Mouse (Mus musculus) ES-E14 (cell line): ENCODE data around the gene Brpf1. TPM values are rescaled to one million over a fixed set of nuclear protein-coding genes. Genes with fewer than 3 reads are reported as not detected.

Experiments
- DNase-seq: peaks from one replicate; pipeline ENCODE4 v3.0.0-alpha.2; 2013; ENCODE audit warnings: low read depth, low spot score
- H3K27ac ChIP-seq: 2 replicates; pipeline ENCODE4 v1.5.1; 2012; ENCODE audit warnings: low read depth, mild to moderate bottlenecking, low read length, moderate library complexity, mixed read lengths; ENCODE audit not compliant: poor library complexity, insufficient read depth, severe bottlenecking
- H3K36me3 ChIP-seq: 2 replicates; pipeline ENCODE4 v1.6.1; 2012; ENCODE audit warnings: mild to moderate bottlenecking, low read length, moderate library complexity, mixed read lengths; ENCODE audit not compliant: control insufficient read depth, poor library complexity, insufficient read depth, severe bottlenecking
- H3K4me1 ChIP-seq, 2 experiments: fragments of 150-350 bp in 1 of 2; sonication (generic) in 1 of 2; 2 replicates each; pipeline ENCODE4 v1.6.1; 2012; ENCODE audit warnings: low read length in 2 of 2, mild to moderate bottlenecking in 1 of 2, mixed read lengths in 1 of 2; ENCODE audit not compliant: control insufficient read depth in 2 of 2, insufficient read depth in 2 of 2, poor library complexity in 1 of 2
- H3K4me3 ChIP-seq, 2 experiments: fragments of 150-350 bp in 1 of 2; sonication (generic) in 1 of 2; 2 replicates each; pipeline ENCODE4 v1.5.1; 2012; ENCODE audit warnings: low read length in 2 of 2, low read depth in 1 of 2, mild to moderate bottlenecking in 1 of 2, mixed read lengths in 1 of 2; ENCODE audit not compliant: insufficient read depth in 1 of 2, poor library complexity in 1 of 2, severe bottlenecking in 1 of 2
- H3K9ac ChIP-seq: 2 replicates; pipeline ENCODE4 v1.6.1; 2012; ENCODE audit warnings: low read depth, mild to moderate bottlenecking, low read length, mixed read lengths; ENCODE audit not compliant: poor library complexity, insufficient read depth, severe bottlenecking
- H3K9me3 ChIP-seq: fragments of 150-350 bp; sonication (generic); 2 replicates; pipeline ENCODE4 v1.6.1; 2012; ENCODE audit warnings: low read depth, mild to moderate bottlenecking, low read length; ENCODE audit not compliant: control insufficient read depth, insufficient read depth
- CHD2 ChIP-seq: IDR thresholded peaks from 2 replicates; pipeline ENCODE4 v1.6.1; 2014; ENCODE audit warnings: mild to moderate bottlenecking, low read depth, low read length, inconsistent platforms
- HCFC1 ChIP-seq: IDR thresholded peaks from 2 replicates; pipeline ENCODE4 v1.6.1; 2012; ENCODE audit warnings: low read length, inconsistent platforms, borderline replicate concordance; ENCODE audit not compliant: insufficient read depth
- MAFK ChIP-seq: IDR thresholded peaks from 2 replicates; pipeline ENCODE4 v1.6.1; 2014; ENCODE audit warnings: mild to moderate bottlenecking, low read depth, low read length, inconsistent platforms; ENCODE audit not compliant: insufficient read depth
- ZC3H11A ChIP-seq: IDR thresholded peaks from 2 replicates; pipeline ENCODE4 v1.6.1; 2012; ENCODE audit warnings: low read depth, mild to moderate bottlenecking, inconsistent platforms, low read length, borderline replicate concordance
- ZNF384 ChIP-seq: IDR thresholded peaks from 2 replicates; pipeline ENCODE4 v1.6.1; 2012; ENCODE audit warnings: low read depth, low read length, inconsistent platforms
- in situ Hi-C, 2 experiments: fragments of 600-800 bp; cut with MboI; formaldehyde crosslinking; loops; one replicate each; pipeline ENCODE4 v1.15.1; 2025; ENCODE audit warnings: low sequenced_read_pairs in 2 of 2, inconsistent platforms in 1 of 2; ENCODE audit not compliant: unreplicated experiment in 2 of 2
- total RNA-seq: library from RNA; depleted of rRNA; stranded (reverse); fragments of 300-350 nt; gene quantifications from 2 replicates; pipeline ENCODE4 v1.2.3, GENCODE M21; 2012; rRNA removed

The Brpf1 gene
- 38.8 and 43.1 TPM in 2 replicates for total RNA-seq

DNA sequence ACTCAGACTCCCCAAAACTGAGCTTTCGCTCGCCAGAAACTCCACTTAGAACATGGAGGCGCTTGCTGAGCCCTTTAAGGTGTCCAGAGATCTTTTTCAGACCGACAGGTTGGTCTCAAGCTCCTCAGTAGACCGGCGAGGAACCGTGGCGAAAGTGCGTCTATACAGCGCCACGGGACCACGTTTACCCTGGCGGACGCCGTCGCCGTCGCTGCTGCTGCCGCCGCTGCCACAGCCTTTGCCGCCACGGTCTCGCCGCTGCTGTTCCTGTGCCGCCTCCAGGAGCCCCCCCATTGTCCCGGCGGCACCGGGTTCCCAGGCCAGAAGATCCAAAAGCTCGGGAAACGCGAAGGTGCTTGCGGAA, at the start of gene Brpf1:
Gene Brpf1 (plus strand): TSS at position 152 of the 364 bp plus-strand sequence.
- in situ Hi-C loops, result no loop called here
- peak within 1 kb of the TSS; percentile 98 for H3K9ac ChIP-seq
- H3K9me3 ChIP-seq, result no peaks in the 10 kb centered on the region
- peaks cover 10% of the 10 kb centered on the region; the same call in 1 of the 2 replicates for H3K36me3 ChIP-seq
- H3K27ac ChIP-seq, result peak within 1 kb of the TSS; percentile 98
- no peak for DNase-seq
- no peak for TF ChIP-seq MAFK
- peak; percentile 100 for TF ChIP-seq ZC3H11A
- peak; percentile 75; the same call in 1 of the 2 replicates for TF ChIP-seq HCFC1
- H3K4me1 ChIP-seq, result peaks cover 2 to 3% of the 10 kb centered on the region in 2 experiments; a peak in 2 of 4 replicates
- peak within 1 kb of the TSS; percentile 89 to 97 for H3K4me3 ChIP-seq

GRCm38 (mm10) chr6:113261174-113261858, 45.6 kb upstream of the Brpf1 start:
- Histone ChIP-seq H3K4me3 (no peak overlapping the region), H3K36me3 (peaks cover 36% of the 10 kb centered on the region), H3K9me3 (no peaks in the 10 kb centered on the region), H3K4me1 (peaks cover 0 to 2% of the 10 kb centered on the region in 2 experiments; a peak in 1 of 4 replicates), H3K9ac (no peak overlapping the region), H3K27ac (peak overlapping the region; percentile 18; the same call in 1 of the 2 replicates)
- TF ChIP-seq ZC3H11A, result no peak
- TF ChIP-seq ZNF384, result no peak
- TF ChIP-seq MAFK, result no peak
- TF ChIP-seq CHD2, result no peak
- TF ChIP-seq HCFC1, result no peak
- DNase-seq, result no peak
- in situ Hi-C loops, result no loop called here

DNA sequence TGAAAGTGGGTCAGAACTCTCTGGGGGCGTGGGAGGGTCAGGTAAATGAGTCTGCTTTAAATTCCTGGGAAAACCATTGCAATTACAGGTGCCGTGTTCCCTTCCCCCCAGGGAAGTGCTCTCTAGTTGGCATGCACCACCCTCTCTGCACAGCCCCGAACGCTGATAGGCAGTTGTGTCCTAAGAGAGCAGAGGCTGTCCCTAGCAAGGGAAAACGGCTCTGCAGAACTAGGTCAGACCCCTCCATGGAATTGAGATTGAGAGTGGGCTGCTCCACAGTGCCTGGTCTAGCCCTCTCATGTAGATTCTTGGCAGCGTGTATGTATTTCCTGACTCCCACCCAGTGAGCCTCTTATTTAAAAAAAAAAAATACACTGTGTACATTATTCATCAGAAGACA, 43.4 kb upstream of the Brpf1 start:
- TF ChIP-seq CHD2, result no peak
- no peak for TF ChIP-seq ZNF384
- TF ChIP-seq MAFK, result no peak
- Histone ChIP-seq H3K36me3 (peaks cover 34% of the 10 kb centered on the region), H3K4me1 (peaks cover 2 to 13% of the 10 kb centered on the region in 2 experiments; a peak in 3 of 4 replicates), H3K4me3 (no peak overlapping the region), H3K9me3 (no peaks in the 10 kb centered on the region), H3K9ac (no peak overlapping the region), H3K27ac (no peak overlapping the region)
- in situ Hi-C loops, result no loop called here
- no peak for DNase-seq

- no peak for DNase-seq
- in situ Hi-C loops, result no loop called here
- Histone ChIP-seq H3K4me1 (peaks cover 2 to 11% of the 10 kb centered on the region in 2 experiments; a peak in 3 of 4 replicates), H3K36me3 (peaks cover 40% of the 10 kb centered on the region), H3K9me3 (no peaks in the 10 kb centered on the region), H3K27ac (no peak overlapping the region), H3K4me3 (no peak overlapping the region), H3K9ac (no peak overlapping the region)
- TF ChIP-seq HCFC1, result no peak
- no peak for TF ChIP-seq ZC3H11A
- no peak for TF ChIP-seq MAFK
- no peak for TF ChIP-seq CHD2
- TF ChIP-seq ZNF384, result no peak
Measured at GRCm38 (mm10) chr6:113264429-113264828, 42.5 kb upstream of the Brpf1 start.
